Mouse (Mus musculus) mouse trophoblast stem cell (cell line): Measurements from ENCODE around the gene Gstm3.
"Not testable (repeated sequence)": the region's sequence is repeated elsewhere in the genome, so short reads cannot be mapped to it uniquely, and the experiment has no call there.

ENCODE experiments used
- in situ Hi-C, 2 experiments: fragments of 300-500 bp; cut with MseI, MboI; formaldehyde crosslinking; loops; 2 replicates in 1 of 2; 3 replicates in 1 of 2; pipeline ENCODE4 v1.15.1; 2025

Gene Gstm3

GRCm38 (mm10) chr3:107972070-107972469 lies 3.0 kb upstream of the Gstm3 start:
- in situ Hi-C loops: no loop called here

DNA sequence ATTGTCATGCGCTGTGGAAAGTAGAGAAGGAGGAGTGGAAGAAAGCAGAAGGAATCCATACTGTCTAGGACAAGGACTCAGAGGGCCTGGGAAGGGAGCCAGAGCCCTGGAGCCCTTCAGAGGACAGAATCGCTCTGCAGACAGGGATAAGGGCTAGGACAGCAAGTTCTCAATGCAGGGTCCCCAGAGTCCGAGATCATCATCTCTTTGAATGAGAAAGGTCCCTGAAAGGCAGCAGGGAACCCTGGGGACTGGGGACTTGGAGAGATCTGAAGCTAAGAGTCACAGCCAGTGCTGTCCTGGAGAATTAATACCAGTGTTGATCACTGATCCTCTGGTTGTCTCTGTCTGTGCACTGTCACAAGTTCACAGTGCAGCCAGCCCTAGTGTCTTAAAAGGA lies 2.0 kb upstream of the Gstm3 start:
- in situ Hi-C loops: not testable (repeated sequence)

GRCm38 (mm10) chr3:107966631-107967030 lies 2.5 kb downstream of the Gstm3 start:
- in situ Hi-C loops: no loop called here

- in situ Hi-C loops: no loop called here
Measured at GRCm38 (mm10) chr3:107965592-107965991, 3.5 kb downstream of the Gstm3 start.

DNA sequence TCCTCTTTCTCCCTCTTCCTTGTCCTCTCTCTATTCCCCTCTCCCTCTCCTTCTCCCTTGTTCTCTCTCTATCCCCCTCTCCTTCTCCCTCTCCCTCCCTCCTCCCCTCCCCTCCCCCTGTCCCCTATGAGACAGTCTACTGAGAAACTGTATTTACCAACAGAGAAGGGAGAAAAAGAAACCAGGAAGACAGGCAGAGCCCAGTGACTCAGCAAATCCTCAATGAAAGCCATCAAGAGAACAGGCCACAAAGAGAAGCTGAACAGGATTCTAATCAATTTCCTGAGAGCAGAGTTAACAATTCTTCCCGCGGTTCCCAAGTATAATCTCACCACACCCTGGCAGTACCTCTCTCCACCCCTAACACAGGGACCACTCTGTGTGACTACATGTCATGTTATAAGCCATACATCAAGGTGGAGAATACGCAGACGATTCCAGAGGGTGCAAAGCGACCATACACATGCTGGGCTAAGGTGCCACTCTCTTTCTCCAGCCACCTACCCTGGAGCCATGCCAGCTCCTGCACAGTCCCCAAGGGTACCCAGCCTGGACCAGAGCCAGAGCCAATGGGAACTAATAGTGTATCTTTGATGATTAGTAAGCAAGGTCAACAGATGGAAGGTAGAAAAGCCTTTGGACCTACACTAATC lies 4.3 kb downstream of the Gstm3 start:
- in situ Hi-C loops: no loop called here

DNA sequence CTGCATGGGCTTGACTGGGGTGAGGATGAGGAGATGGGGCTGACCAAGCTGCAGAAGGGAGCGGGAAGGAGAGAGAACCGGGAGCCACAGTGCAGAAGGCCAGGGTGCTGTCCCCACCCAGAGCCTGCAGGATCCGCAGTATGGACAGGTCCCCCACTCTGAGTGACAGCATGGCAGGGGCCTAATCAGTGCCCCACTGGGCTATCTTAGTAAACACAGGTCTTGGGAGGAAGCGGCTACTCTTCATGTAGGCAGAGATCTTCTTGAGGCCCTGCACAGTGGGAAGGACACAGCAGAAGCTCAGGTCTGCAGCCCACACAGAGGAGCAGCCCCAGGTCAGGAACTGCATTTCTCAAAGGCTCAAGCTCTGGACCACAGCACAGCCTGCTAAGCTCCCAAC lies 5.1 kb downstream of the Gstm3 start:
- in situ Hi-C loops: no loop called here

- in situ Hi-C loops: not testable (repeated sequence)
Measured at GRCm38 (mm10) chr3:107955260-107955659, 13.8 kb downstream of the Gstm3 start.

GRCm38 (mm10) chr3:107953906-107954305 lies 15.2 kb downstream of the Gstm3 start:
- in situ Hi-C loops: no loop called here

- in situ Hi-C loops: no loop called here
Measured at GRCm38 (mm10) chr3:107953328-107953755, 15.7 kb downstream of the Gstm3 start.

GRCm38 (mm10) chr3:107950531-107950930 lies 18.6 kb downstream of the Gstm3 start:
- in situ Hi-C loops: no loop called here

- in situ Hi-C loops: not testable (repeated sequence)
Measured at GRCm38 (mm10) chr3:107949461-107949860, 19.6 kb downstream of the Gstm3 start.

GRCm38 (mm10) chr3:107945729-107946128 lies 23.4 kb downstream of the Gstm3 start:
- in situ Hi-C loops: no loop called here

DNA sequence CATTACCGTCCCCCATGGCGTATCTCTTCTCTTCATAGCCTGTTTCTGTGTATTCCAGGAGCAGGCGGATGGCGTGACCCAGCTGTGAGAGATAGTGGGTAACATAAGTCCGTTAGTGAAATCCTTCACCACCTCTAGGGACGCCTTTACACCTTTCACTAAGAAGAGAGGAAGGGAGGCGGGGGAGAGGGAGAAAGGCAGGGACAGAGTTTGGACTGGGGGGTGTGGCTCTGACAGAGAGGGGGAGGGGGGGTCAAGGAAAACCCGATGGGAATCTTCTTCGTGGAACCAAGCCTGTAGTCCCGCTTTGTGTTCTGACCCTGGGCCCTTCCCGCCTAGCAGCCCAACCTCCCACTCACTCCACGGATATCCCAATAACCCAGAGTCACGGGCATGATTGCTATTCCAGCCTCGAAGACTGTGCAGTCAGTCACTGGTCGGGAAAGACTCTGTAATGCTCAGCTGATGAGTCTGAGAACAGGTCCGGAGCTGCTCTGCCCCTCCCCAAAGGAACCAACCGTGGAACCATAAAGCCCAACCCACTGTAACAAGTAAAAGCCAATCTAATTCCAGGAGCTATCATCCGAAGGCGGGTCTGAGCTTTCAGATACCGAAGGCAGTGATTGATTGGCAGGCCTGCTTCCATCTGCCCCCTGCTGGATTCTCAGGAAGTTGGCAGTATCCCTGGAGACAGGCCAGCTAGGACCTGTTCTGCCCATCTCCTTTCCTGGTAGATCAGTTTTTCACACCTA lies 25.7 kb downstream of the Gstm3 start, which contains the start of gene Gstm6:
Gene Gstm6, minus strand, starts transcription at position 511 of the 752 bp plus-strand sequence.
- in situ Hi-C loops: no loop called here

- in situ Hi-C loops: no loop called here
Measured at GRCm38 (mm10) chr3:107941261-107941660, 27.8 kb downstream of the Gstm3 start.

- in situ Hi-C loops: no loop called here
Measured at GRCm38 (mm10) chr3:107940524-107940923, 28.6 kb downstream of the Gstm3 start.

GRCm38 (mm10) chr3:107939830-107940229 lies 29.3 kb downstream of the Gstm3 start:
- in situ Hi-C loops: no loop called here

GRCm38 (mm10) chr3:107939403-107939802 lies 29.7 kb downstream of the Gstm3 start:
- in situ Hi-C loops: no loop called here

DNA sequence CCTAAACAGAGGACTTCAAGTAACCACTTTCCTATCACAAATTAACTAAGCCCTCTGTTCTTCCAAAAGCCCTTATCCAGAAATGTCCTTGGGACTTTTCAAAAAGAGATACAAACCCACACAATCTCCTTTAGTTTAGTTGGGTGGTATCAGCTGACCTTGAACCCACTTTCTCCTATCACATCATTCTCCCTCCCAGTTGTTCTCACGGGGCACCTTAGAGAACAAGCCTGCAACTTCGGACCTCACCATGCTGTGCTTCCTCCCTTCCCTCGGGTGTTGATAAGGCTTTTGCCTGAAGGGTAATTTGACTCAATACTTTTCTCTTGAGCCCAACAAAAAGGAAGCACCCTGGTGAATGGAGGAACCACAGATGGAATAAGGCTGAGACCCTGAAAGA lies 33.2 kb downstream of the Gstm3 start:
- in situ Hi-C loops: no loop called here

- in situ Hi-C loops: no loop called here
Measured at GRCm38 (mm10) chr3:107935268-107935667, 33.8 kb downstream of the Gstm3 start.

DNA sequence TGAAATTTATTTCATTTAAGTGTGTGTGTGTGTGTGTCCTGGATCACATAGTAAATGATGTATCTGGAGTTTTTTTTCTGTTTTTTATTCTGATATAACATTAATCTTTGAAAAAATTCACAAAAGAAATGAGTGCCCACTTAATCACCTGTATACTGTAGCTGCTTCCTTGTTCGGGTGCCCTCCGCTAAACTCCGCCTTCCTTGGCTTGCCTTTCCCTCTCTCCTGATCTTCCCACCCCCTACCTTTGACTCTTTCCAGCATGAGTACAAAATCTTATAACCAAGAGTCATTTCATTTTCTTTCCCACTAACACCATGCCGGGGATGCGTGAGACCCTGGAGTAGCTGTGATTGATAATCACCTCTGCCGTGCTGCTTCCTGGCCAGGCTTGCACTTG lies 37.0 kb downstream of the Gstm3 start:
- in situ Hi-C loops: no loop called here

DNA sequence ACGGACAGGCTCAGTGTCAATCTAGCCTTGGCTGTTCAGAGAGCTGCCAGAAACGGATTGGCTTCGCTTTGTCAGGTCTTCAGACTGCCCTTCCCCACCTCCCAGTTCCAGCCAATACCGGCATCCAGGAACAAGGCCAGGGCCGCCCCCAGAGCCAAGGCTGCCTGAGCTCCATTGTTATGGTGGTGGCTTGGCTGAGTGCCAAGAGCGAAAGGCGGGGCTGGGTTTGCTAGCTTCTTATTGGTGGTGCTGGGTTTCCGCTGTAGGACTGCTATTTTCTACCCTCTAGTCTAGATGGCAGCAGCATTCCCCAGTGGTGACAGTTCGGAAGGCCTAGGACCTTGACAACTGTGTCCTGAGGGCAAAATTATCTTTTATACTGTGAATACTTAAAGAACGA lies 37.4 kb downstream of the Gstm3 start, which contains the start of gene Gstm7:
Gene Gstm7, minus strand, starts transcription at position 148 of the 400 bp plus-strand sequence.
- in situ Hi-C loops: no loop called here

DNA sequence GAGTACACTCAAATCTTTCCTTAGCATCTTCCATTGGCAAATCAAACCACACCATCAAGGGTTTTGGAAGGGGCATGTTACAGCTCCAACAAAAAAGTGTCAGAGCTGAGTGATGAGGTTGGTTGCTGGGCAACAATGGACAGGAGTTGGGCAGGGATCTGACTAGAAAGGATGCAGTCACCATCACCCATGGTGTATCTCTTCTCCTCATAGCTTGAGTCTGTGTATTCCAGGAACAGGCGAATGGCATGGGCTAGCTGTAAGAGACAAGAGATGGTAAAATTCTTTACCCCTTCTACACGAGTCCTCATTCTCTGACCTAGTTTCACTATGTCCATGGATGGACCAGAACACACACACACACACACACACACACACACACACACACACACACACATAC lies 37.9 kb downstream of the Gstm3 start:
- in situ Hi-C loops: no loop called here

- in situ Hi-C loops: no loop called here
Measured at GRCm38 (mm10) chr3:107929731-107930130, 39.4 kb downstream of the Gstm3 start.
